Mouse (Mus musculus): Measurements from ENCODE around the gene Haghl.

The Haghl gene

GRCm38 (mm10) chr17:25785281-25785745 is at the start of gene Haghl:
Haghl (minus strand) TSS chr17:25785673.
- peak; percentile 97 for DNase-seq

DNA sequence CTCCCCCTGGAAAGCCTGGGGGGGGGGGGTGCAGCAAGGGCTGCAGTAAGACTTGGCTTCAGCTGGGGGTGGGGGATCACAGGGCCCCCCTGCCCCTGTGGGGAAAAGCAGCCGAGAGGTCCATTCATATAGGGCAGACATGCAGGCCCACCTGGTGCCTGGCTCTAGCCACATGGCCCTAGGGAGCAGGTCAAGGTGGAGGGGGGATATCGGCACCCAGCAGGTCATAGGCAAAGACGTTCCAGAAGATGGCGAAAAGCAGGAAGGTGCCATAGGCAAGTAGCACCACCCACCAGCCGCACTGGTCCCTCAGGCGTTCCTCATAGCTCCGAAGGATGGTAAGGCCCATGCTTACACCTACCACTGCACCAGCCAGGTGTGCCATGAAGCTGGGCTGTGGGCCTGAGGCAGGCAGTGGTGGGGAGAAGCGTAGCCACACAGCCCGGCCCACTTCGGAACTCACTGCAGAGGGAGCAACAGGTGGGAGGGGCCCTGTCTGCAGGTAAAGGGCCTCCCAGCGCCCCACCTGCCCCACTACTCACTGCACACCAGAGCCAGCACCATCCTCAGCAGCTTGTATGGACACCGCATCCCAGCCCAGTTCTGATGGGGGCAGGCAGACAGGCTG is 49.2 kb upstream of the Haghl start:
- DNase-seq, result no peak

DNA sequence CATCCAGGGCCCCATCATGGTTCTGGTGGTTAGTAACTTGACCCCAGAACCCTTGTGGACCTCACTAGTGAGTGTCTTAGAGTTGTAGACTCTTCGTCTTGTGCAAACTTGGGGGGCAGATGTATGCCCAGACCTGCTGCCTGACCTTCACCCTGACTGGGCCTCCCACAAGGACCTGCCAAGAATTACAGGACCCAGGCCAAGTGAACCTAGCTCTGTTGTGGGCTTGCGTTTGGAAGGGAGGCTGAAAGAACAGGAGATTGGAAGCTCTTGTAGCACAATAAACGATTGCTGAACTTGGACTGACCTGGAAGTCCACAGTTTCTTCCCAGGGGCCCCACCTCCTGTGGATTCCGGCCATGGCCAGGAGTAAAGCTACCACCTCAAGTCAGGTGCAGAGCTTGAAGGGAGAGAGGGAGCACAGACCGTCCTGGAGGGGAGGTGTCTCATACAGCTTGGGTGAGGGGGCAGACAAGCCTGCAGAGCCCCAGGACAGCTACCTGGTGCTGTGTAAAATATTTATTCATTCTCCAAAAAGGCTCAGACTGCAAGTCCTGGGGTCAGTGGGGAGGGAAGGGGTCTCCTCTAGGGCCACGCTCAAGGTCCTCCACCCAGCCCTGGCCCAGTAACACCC is 48.6 kb upstream of the Haghl start:
- no peak for DNase-seq

DNA sequence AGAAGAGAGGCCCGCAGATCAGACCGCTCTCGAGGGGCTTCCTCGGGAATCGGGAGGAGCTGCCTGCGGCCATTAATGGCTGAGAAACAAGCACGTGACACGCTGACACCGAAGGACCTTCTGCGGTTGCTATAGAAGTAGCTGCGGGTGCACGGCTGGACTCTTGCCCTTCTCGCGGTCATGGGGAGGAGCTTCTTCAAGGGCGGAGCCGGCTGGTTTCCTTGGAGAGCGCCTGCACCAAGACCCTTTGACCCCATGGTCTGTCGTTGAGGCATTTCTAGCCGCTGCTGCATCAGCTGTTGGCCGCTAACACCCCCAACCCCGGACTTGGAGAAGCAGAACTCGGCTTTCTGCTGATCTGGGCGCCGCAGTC is 47.8 kb upstream of the Haghl start, which contains the start of gene Stub1:
Gene Stub1 (minus strand): TSS at position 114 of the 373 bp plus-strand sequence.
- peak; percentile 94 for DNase-seq

DNA sequence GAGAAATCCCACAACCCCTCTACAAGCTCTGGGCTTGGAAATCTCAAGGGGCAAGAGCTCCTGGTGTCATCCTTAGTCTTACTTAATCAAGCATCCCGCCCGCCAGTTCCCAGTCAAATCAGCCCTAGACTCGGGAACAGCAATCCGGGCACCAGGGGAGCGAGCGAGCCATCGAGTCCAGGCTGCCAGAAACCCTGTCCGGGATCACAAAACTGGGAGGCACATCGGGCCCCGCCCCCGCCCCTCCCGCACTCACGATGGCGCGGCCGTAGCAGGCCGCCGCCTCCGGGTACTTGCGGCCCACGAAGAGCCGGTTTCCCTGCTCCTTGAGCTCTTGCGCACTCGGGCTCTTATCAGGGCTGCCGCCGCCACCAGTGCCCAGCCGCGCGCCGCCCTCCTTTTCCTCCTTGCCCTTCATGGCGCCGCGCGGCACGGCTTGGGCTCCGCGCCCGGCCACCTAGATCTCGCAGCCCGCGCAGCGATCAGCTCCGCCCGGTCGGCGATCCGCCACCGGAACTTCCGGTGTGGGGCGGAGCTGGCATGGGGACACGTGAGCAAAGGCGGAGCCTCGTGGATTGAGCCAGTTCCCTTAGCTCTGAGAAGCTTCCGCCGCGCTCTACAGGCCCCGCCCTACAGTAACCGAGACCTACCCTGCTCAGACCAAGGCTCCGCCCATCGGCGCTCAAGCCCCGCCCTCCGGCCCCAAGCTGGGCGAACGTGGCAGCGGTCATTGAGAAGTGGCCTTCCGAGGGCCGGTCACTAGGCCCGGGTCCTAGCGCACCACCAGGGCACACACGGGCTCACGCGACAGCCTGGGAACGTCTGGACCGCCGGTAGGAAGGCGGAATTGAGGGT is 47.2 kb upstream of the Haghl start:
- peak; percentile 100 for DNase-seq

DNA sequence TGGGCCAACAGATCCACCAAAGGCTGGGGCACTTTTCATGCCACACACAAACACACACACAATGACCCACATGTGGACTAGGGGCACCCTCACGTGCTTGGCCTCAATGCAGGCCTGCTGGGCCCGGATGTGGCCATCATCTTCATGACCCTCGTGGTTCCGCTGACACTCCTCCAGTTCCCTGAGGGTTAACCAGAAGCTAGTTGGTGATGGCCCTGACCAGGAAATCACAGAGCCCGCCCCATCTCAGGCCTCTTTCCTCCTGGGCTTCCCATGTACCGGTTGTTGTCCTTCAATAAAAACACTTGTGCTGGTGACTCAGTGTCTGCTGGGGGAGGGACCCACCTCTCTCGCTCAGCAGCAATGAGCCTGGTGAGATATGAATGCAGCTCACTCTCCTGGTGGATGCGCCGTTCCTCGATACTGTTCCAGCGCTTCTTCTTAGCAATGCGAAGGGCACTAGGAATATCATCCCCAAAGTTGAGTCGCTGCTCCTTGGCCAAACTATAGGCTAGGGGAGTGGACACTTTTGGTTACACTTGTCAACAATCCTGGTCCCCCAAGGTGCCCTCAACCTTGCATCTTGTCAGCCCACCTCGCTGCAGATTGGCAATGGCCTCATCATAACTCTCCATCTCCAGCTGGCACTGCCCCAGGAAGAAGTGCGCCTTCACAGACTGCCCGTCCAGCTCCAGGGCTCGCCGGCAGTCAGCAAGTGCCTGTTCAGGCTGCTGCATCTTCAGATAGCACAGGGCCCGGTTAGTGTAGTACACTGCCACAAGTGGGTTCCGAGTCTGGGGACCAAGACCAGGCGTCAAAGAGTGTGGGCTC is 46.2 kb upstream of the Haghl start:
- no peak for DNase-seq

- DNase-seq, result no peak
Observed at GRCm38 (mm10) chr17:25830806-25831431, 45.4 kb upstream of the Haghl start.

DNA sequence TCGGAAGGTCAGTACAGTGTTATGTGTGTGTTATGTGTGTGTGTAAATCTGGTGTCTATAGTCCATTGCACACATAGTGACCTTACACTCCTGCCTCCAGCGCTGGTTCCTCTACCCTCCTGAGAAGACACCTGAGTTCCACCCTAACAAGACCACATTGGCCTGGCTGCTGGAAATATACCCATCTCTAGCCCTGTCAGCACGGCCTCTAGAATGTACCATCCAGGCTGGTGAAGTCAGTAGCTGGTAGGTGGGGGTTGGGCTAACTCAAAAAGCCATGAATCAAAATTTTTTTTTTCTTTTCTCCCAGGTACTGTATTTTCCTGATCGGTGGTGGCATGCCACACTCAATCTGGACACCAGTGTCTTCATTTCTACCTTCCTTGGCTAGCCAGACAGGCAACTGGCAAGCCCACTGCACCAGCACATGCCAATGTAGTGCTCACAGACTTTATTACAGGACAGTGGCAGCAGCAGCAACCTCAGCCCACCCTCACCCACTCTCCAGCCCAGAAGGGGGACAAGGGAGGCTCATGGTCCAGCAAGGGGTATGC is 44.8 kb upstream of the Haghl start:
- DNase-seq, result no peak

GRCm38 (mm10) chr17:25829558-25830017 is 44.1 kb upstream of the Haghl start:
- no peak for DNase-seq

- peak; percentile 87 for DNase-seq
Observed at GRCm38 (mm10) chr17:25828712-25829557, 43.5 kb upstream of the Haghl start, which contains the start of gene Jmjd8. Jmjd8 (plus strand) TSS chr17:25828867.

GRCm38 (mm10) chr17:25828223-25828594 is 42.7 kb upstream of the Haghl start:
- DNase-seq, result no peak

GRCm38 (mm10) chr17:25827546-25828222 is 42.2 kb upstream of the Haghl start:
- DNase-seq, result no peak

GRCm38 (mm10) chr17:25827011-25827410 is 41.5 kb upstream of the Haghl start:
- no peak for DNase-seq

DNA sequence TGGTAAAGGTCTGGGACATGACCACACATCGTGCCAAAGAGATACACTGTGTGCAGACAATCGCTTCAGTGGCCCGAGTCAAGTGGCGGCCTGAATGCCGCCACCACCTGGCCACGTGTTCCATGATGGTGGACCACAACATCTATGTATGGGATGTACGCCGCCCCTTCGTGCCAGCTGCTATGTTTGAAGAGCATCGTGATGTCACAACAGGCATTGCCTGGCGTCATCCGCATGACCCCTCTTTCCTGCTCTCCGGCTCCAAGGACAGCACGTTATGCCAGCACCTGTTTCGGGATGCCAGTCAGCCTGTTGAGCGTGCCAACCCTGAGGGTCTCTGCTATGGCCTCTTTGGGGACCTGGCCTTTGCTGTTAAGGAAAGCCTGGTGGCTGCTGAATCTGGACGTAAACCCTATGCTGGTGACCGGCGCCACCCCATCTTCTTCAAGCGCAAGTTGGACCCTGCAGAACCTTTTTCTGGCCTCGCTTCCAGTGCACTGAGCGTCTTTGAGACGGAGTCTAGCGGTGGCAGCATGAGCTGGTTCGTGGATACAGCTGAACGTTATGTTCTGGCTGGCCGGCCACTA is 40.6 kb upstream of the Haghl start:
- DNase-seq, result no peak

- DNase-seq, result no peak
Observed at GRCm38 (mm10) chr17:25825311-25825710, 39.8 kb upstream of the Haghl start.

DNA sequence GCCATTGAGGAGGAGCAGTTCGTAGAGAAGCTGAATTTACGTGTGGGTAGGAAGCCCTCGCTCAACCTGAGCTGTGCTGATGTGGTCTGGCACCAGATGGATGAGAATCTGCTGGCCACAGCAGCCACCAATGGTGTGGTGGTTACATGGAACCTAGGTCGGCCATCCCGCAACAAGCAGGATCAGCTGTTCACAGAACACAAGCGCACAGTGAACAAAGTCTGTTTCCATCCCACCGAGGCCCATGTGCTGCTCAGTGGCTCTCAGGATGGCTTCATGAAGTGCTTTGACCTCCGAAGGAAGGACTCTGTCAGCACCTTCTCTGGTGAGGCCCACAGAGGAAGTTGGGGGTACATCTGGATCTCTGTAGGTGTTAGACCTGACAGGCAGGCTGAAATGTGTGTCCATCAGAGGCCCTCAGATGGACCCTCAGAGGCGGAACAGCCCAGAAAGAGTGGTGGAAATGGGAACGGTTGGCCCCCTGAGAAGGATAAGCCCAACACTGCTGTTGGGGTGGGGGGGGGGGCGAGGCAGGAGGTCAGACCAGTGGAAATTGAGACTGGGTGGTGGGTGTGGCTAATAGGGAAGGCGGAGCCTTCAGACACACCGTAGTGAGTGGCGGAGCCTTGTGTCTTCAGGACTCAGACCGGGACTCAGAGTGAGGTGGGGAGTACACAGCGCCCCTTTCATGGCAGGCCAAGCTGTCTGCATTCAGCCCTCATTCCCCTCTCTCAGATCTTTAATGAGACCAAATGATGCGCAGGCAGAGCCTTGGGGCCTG is 39.1 kb upstream of the Haghl start:
- no peak for DNase-seq

- peak; percentile 85 for DNase-seq
Observed at GRCm38 (mm10) chr17:25823452-25823851, 38.0 kb upstream of the Haghl start, which contains the start of gene Wdr24. Wdr24 (plus strand) TSS chr17:25823627.

GRCm38 (mm10) chr17:25818851-25819780 is 33.6 kb upstream of the Haghl start:
- DNase-seq, result no peak
